Mouse (Mus musculus): ENCODE results near the gene Arid1a. TPM values are rescaled to one million over a fixed set of nuclear protein-coding genes. Genes with fewer than 3 reads are reported as not detected.
A peak's percentile ranks its signal among the peaks of the same experiment; 100 is the strongest.

The Arid1a gene
- polyA plus RNA-seq, 1 experiment, result not detected

DNA sequence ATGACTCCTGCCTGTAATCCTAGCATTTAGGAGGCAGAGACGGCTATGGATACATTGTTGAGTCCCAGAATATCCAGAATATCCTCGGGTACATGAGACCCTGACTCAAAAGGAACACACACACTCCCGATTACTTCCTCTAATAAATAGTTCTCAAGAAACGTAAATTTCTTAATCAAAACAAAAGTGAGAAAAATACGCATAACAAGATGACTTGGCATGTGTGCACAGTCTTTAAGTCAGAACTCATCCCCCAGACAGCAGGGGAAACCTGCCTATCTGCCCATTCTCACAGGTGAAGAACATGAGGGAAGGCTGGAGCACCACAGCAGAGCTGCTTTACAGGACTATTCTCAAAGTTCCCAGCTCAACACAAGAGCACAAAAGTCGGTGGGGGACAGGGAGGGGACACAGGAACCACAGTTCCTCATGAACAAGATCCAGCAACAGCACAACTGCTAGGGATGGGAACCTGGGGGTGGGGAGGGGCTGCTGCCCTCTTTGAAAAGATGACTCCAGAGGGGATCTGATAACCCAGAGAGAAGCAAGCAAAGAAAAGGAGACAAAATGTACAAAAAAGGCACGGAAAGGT, 6.3 kb downstream of the Arid1a start:
- H3K4me3 ChIP-seq (ENCODE audit: insufficient read depth, low read depth, low read length), result peak overlapping the region; percentile 33
- 3% methylated on average over 7 of the region's 7 CpGs for whole genome bisulfite sequencing
- H3K4me1 ChIP-seq (ENCODE audit: control insufficient read depth, insufficient read depth, low read length), result peaks cover 19% of the 10 kb centered on the region
- H3K27ac ChIP-seq (ENCODE audit: insufficient read depth, low read depth, low read length), result no peak overlapping the region
- TF ChIP-seq CTCF (IDR thresholded peaks at IDR 0.05; ENCODE audit: insufficient read depth, low read depth, low read length), result no peak
- TF ChIP-seq POLR2A (IDR thresholded peaks at IDR 0.05; ENCODE audit: insufficient read depth, low read depth, low read length), result no peak

DNA sequence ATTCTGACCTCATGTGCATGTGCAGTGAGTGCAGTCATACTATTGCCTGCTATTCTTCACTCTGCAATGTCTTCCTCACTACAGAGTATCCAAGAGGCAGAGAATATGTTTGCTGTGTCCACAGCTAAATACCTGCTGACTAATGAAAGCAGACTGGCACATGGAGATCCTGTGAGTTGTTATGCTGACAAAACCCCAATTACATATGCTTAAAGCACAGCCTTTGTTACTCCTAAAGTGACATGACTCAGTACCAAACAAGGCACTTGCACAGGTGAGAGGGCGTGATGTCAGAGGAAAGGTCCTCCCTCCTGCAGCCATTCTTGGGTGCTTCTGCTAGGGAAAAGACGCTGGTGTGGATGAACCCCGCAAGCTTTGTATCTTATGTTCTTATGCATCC, 21.3 kb downstream of the Arid1a start:
- WGBS, result 50% methylated on average over 3 of the region's 3 CpGs
- no peak overlapping the region for H3K27ac ChIP-seq (ENCODE audit: insufficient read depth, low read depth, low read length)
- TF ChIP-seq CTCF (IDR thresholded peaks at IDR 0.05; ENCODE audit: insufficient read depth, low read depth, low read length) (no peak), POLR2A (IDR thresholded peaks at IDR 0.05; ENCODE audit: insufficient read depth, low read depth, low read length) (no peak)

DNA sequence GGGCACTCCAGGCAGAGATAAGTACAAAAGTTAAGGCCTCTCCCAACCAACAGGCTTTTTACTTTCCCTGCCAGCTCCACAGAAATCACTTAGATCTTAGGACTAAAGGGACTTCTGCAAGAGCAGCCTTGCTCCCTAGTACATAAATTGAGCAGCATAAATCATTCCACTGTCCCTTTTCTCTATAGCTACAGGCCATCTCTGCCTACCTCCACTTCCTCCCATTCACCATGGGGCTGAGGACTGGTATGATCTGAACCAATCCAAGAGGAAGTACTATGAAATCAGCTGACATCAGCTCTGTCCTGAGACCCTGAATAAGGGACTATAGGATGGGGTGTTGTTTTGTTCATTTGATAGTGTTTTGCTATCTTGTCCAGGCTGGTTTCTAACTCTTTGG, 26.4 kb downstream of the Arid1a start:
- Histone ChIP-seq H3K4me3 (ENCODE audit: insufficient read depth, low read depth, low read length) (no peak overlapping the region), H3K27ac (ENCODE audit: insufficient read depth, low read depth, low read length) (no peak overlapping the region), H3K4me1 (ENCODE audit: control insufficient read depth, insufficient read depth, low read length) (peaks cover 23% of the 10 kb centered on the region)
- TF ChIP-seq CTCF (IDR thresholded peaks at IDR 0.05; ENCODE audit: insufficient read depth, low read depth, low read length) (no peak), POLR2A (IDR thresholded peaks at IDR 0.05; ENCODE audit: insufficient read depth, low read depth, low read length) (no peak)

More for the DNA sequence above, 21.3 kb downstream of the Arid1a start:
- Histone ChIP-seq H3K4me1 (ENCODE audit: control insufficient read depth, insufficient read depth, low read length) (peaks cover 18% of the 10 kb centered on the region), H3K4me3 (ENCODE audit: insufficient read depth, low read depth, low read length) (no peak overlapping the region)

DNA sequence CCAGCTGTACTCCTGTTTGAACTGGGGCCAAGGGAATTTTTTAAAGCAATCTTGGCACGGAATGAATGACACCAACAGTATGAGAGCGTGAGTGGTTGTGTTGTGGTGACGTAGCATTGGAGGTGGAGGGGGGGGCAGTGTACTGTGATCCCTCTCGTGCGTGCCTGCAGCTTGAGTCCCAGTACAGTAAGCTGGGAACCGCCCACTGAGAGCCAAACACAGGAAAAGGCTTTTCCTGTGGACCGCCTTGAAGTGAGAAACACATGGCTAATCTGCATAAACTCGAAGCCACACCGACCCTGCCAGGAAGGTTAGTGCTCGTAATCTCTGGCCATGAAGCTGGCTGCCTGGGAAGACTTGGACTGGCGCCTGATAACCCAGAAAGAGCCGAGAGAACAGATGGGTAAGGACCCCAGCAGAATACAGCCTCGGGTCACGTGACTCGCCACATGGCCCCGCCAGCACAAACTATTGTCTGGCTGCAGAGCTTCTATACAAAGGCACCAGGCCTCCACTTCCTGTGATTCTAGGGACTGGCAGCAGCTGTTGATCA, 27.0 kb downstream of the Arid1a start:
- 3% methylated on average over 16 of the region's 16 CpGs for WGBS
- Histone ChIP-seq H3K4me3 (ENCODE audit: insufficient read depth, low read depth, low read length) (no peak overlapping the region), H3K27ac (ENCODE audit: insufficient read depth, low read depth, low read length) (no peak overlapping the region), H3K4me1 (ENCODE audit: control insufficient read depth, insufficient read depth, low read length) (peaks cover 23% of the 10 kb centered on the region)
- no peak for TF ChIP-seq POLR2A (IDR thresholded peaks at IDR 0.05; ENCODE audit: insufficient read depth, low read depth, low read length)
- TF ChIP-seq CTCF (IDR thresholded peaks at IDR 0.05; ENCODE audit: insufficient read depth, low read depth, low read length), result no peak

DNA sequence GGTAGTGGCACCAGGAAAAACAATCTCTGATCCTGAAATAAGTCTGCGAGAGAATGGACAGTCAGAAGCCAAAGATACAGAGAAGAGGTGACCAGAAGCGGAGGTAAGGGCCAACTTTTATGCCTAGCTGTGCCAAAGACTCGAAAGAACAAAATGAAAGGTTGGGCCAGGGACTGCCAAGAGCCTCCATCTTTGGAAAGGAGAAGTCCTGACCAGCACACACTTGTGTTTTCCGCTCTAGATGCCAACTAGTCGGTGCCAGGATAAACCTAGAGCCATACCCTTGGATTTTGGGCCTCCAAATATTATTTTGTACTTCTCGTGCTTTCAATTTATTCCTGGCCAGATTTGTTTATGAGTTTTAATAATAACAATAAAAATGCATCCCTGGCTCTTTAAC, 27.6 kb downstream of the Arid1a start:
- TF ChIP-seq POLR2A (IDR thresholded peaks at IDR 0.05; ENCODE audit: insufficient read depth, low read depth, low read length) (no peak), CTCF (IDR thresholded peaks at IDR 0.05; ENCODE audit: insufficient read depth, low read depth, low read length) (no peak)
- Histone ChIP-seq H3K27ac (ENCODE audit: insufficient read depth, low read depth, low read length) (0 out of 2 replicates have a peak overlapping the region, but pooled peaks have one; percentile 26), H3K4me3 (ENCODE audit: insufficient read depth, low read depth, low read length) (no peak overlapping the region), H3K4me1 (ENCODE audit: control insufficient read depth, insufficient read depth, low read length) (peaks cover 23% of the 10 kb centered on the region)
- WGBS, result 35% methylated on average over 6 of the region's 6 CpGs

DNA sequence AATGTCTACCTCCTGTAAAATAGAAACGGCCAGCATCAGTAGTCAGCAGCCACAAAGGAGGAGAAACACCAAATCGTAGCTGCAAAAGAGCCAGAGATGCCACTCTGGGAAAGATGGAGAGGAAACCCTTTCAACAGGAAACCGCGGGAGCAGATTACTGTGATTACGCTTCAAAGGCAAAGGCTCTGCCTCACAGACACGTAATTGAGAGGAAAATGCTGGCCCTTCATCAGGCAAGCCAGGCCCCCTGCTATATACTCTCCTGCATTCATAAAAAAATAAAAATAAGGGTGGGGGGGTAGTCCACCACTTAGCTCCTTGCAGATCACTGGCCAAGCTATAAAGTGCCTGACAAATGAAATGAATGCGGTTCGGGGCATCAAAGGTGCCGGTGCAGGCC, 28.3 kb downstream of the Arid1a start:
- H3K4me1 ChIP-seq (ENCODE audit: control insufficient read depth, insufficient read depth, low read length), result peaks cover 20% of the 10 kb centered on the region

DNA sequence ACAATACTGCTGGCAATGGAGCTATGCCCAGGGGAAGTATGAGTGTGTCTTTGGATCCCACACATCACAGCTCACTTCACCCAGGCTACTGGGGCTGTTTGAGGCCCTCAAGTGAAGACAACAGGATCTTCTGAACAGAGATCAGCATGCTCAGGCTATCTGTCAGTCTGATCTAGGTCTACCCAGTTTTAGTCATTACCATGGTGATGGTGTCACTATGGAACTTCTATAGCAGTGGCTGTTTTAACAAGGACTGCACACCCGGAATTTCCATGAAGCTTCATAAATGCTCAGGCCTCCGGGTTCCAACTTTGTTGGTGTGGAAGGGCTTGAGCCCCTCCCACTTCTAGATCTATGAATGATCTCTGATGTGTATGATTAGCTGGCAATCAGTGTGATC, 30.9 kb downstream of the Arid1a start:
- Histone ChIP-seq H3K4me3 (ENCODE audit: insufficient read depth, low read depth, low read length) (no peak overlapping the region), H3K4me1 (ENCODE audit: control insufficient read depth, insufficient read depth, low read length) (peaks cover 14% of the 10 kb centered on the region), H3K27ac (ENCODE audit: insufficient read depth, low read depth, low read length) (no peak overlapping the region)
- 47% methylated on average over 2 of the region's 2 CpGs for WGBS
- TF ChIP-seq CTCF (IDR thresholded peaks at IDR 0.05; ENCODE audit: insufficient read depth, low read depth, low read length), result no peak
- TF ChIP-seq POLR2A (IDR thresholded peaks at IDR 0.05; ENCODE audit: insufficient read depth, low read depth, low read length), result no peak

More for the DNA sequence above, 28.3 kb downstream of the Arid1a start:
- no peak overlapping the region for H3K27ac ChIP-seq (ENCODE audit: insufficient read depth, low read depth, low read length)
- TF ChIP-seq CTCF (IDR thresholded peaks at IDR 0.05; ENCODE audit: insufficient read depth, low read depth, low read length) (no peak), POLR2A (IDR thresholded peaks at IDR 0.05; ENCODE audit: insufficient read depth, low read depth, low read length) (no peak)
- 13% methylated on average over 9 of the region's 9 CpGs for WGBS
- no peak overlapping the region for H3K4me3 ChIP-seq (ENCODE audit: insufficient read depth, low read depth, low read length)

DNA sequence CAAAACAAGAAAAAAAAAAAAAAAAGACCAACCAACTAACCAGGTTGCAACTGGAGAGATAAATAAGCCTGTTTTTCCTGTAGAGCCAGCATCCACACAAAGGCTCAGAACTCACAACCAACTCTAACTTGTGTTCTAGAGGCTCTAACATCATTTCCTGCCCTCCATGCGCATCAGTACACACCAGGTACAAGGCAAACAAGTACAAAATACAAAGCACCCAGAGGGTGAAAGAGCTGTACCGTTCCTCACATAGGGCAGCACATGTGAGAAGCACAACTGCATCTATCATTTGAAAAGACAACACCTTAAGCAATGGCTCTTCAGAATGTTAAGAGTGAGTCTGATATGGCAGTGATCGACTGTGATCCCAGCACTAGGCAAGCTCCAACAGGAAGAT, 36.8 kb downstream of the Arid1a start:
- WGBS, result 86% methylated on average over 3 of the region's 3 CpGs
- TF ChIP-seq CTCF (IDR thresholded peaks at IDR 0.05; ENCODE audit: insufficient read depth, low read depth, low read length) (no peak), POLR2A (IDR thresholded peaks at IDR 0.05; ENCODE audit: insufficient read depth, low read depth, low read length) (no peak)
- no peak overlapping the region for H3K4me3 ChIP-seq (ENCODE audit: insufficient read depth, low read depth, low read length)
- no peak overlapping the region for H3K27ac ChIP-seq (ENCODE audit: insufficient read depth, low read depth, low read length)
- H3K4me1 ChIP-seq (ENCODE audit: control insufficient read depth, insufficient read depth, low read length), result peaks cover 2% of the 10 kb centered on the region; the same call in 1 of the 2 replicates

DNA sequence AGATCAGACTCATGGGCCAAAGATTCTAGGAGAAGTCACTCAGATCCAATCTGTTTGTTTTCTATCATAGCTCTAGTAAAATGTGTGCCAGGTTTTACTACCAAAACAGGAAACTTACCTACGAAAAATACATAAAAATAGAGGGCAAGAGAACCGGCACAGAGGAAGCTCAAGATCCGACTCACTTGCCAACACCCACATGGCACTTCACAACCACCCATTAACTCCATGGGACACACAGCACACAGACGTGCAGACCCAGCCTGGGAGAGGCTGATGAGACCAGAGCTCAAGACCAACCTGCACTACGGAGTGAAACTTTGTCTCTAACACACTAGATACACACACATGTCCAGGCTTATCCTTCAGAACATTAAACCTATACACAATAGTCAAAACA, 43.8 kb downstream of the Arid1a start:
- WGBS, result 28% methylated on average over 5 of the region's 5 CpGs
- H3K4me3 ChIP-seq (ENCODE audit: insufficient read depth, low read depth, low read length), result no peak overlapping the region
- no peak for TF ChIP-seq CTCF (IDR thresholded peaks at IDR 0.05; ENCODE audit: insufficient read depth, low read depth, low read length)
- TF ChIP-seq POLR2A (IDR thresholded peaks at IDR 0.05; ENCODE audit: insufficient read depth, low read depth, low read length), result no peak

More for the DNA sequence above, 43.8 kb downstream of the Arid1a start:
- no peak overlapping the region for H3K27ac ChIP-seq (ENCODE audit: insufficient read depth, low read depth, low read length)
- H3K4me1 ChIP-seq (ENCODE audit: control insufficient read depth, insufficient read depth, low read length), result peaks cover 5% of the 10 kb centered on the region
